8 mouse cellular contexts compared by ENCODE assay signal in the genomic region with DNA sequence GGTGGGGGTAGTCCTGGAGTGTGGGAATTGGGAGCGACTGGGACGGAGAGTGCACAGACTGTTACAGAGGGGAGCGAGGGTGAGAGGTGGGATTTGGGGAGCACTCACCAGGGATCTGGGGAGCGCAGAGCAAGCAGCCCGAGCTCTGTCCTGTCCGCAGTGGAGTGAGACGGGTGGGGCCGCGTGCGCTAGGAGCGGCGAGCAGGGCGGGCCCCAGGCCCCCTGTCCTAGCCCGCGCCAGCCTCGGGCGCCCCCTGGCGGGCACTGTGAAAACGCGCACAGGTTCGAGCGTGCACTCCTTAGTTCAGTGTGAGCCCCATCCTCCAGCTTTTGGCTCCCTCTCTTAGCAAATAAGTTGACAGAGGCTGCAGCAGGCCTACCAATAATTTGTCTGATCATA. TPM values are rescaled to one million over a fixed set of nuclear protein-coding genes. Genes with fewer than 3 reads are reported as not detected.
DNase-seq lines count a peak whose midpoint lies in the region; ATAC-seq and TF ChIP-seq lines count a peak whose summit lies in the region.

A gene (minus strand): TSS at position 256 of the 400 bp plus-strand sequence.

- peak within 1 kb of the TSS; percentile 78 for H3K4me3 ChIP-seq in ES-Bruce4 (ENCODE audit: low read depth, low read length)
- H3K4me3 ChIP-seq in embryonic facial prominence, embryonic 14.5 days (ENCODE audit: low read depth, low read length), result peak within 1 kb of the TSS; percentile 52
- peak within 1 kb of the TSS; percentile 45 for H3K4me3 ChIP-seq in heart, embryonic 11.5 days (ENCODE audit: low read depth, low read length)
- peak within 1 kb of the TSS; percentile 50 for H3K4me3 ChIP-seq in kidney, embryonic 16.5 days (ENCODE audit: low read length)
- H3K4me3 ChIP-seq in lung, embryonic 16.5 days (ENCODE audit: low read length), result peak within 1 kb of the TSS; percentile 59

- no peaks in the 10 kb centered on the region for H3K36me3 ChIP-seq in ES-Bruce4 (ENCODE audit: control insufficient read depth, insufficient read depth, low read length, poor library complexity, severe bottlenecking)
- H3K36me3 ChIP-seq in embryonic facial prominence, embryonic 14.5 days (ENCODE audit: control insufficient read depth, insufficient read depth, low read length), result peaks cover 31% of the 10 kb centered on the region
- peaks cover 11% of the 10 kb centered on the region for H3K36me3 ChIP-seq in heart, embryonic 11.5 days (ENCODE audit: control insufficient read depth, insufficient read depth, low read length)
- H3K36me3 ChIP-seq in kidney, embryonic 16.5 days (ENCODE audit: insufficient read depth, low read length), result peaks cover 19% of the 10 kb centered on the region
- peaks cover 16% of the 10 kb centered on the region for H3K36me3 ChIP-seq in lung, embryonic 16.5 days (ENCODE audit: control insufficient read depth, insufficient read depth, low read length)

- no peak within 1 kb of the TSS for H3K27ac ChIP-seq in ES-Bruce4 (ENCODE audit: insufficient read depth, low read length)
- H3K27ac ChIP-seq in embryonic facial prominence, embryonic 14.5 days (replicated peaks; ENCODE audit: low read depth, low read length), result peak within 1 kb of the TSS; percentile 48; the same call in 1 of the 2 replicates
- H3K27ac ChIP-seq in heart, embryonic 11.5 days (ENCODE audit: low read depth, low read length), result no peak within 1 kb of the TSS
- 0 out of 2 replicates have a peak within 1 kb of the TSS, but pooled peaks have one; percentile 30 for H3K27ac ChIP-seq in kidney, embryonic 16.5 days (ENCODE audit: low read length)
- peak within 1 kb of the TSS; percentile 15; the same call in 1 of the 2 replicates for H3K27ac ChIP-seq in lung, embryonic 16.5 days (ENCODE audit: low read length)

- TF ChIP-seq POLR2A in ES-Bruce4 (IDR thresholded peaks at IDR 0.05; ENCODE audit: insufficient read depth, low read length), result no peak

- peak; percentile 84 for ATAC-seq in embryonic facial prominence, embryonic 14.5 days (ENCODE audit: low read depth)
- peak; percentile 76 for ATAC-seq in heart, embryonic 11.5 days (replicated peaks; ENCODE audit: insufficient number of reproducible peaks, low FRiP score, low TSS enrichment)
- peak; percentile 88 for ATAC-seq in kidney, embryonic 16.5 days (ENCODE audit: low FRiP score, low TSS enrichment)
- ATAC-seq in lung, embryonic 16.5 days (ENCODE audit: low read depth), result peak; percentile 86

- DNase-seq in adrenal gland, postnatal 4 days (ENCODE audit: low spot score in 2 of 2), result peak; percentile 52 to 57
- peak; percentile 86 for DNase-seq in embryonic facial prominence, embryonic 14.5 days (ENCODE audit: low spot score)
- peak; percentile 72 for DNase-seq in ovary, adult 18-20 months (ENCODE audit: low spot score)
- DNase-seq in thymus, postnatal 36 days, result peak; percentile 54 to 61

- no peaks in the 10 kb centered on the region for H3K27me3 ChIP-seq in ES-Bruce4 (ENCODE audit: control insufficient read depth, insufficient read depth, low read length, poor library complexity, severe bottlenecking)
- no peaks in the 10 kb centered on the region for H3K27me3 ChIP-seq in embryonic facial prominence, embryonic 14.5 days (replicated peaks; ENCODE audit: control insufficient read depth, insufficient read depth, low read length)
- H3K27me3 ChIP-seq in heart, embryonic 11.5 days (ENCODE audit: control insufficient read depth, insufficient read depth, low read length), result no peaks in the 10 kb centered on the region
- no peaks in the 10 kb centered on the region for H3K27me3 ChIP-seq in kidney, embryonic 16.5 days (ENCODE audit: insufficient read depth, low read length)
- H3K27me3 ChIP-seq in lung, embryonic 16.5 days (ENCODE audit: control insufficient read depth, insufficient read depth, low read depth, low read length), result no peaks in the 10 kb centered on the region

- TF ChIP-seq EP300 in ES-Bruce4 (IDR thresholded peaks at IDR 0.05; ENCODE audit: insufficient read depth, low read depth, low read length), result no peak

- H3K9ac ChIP-seq in ES-Bruce4 (ENCODE audit: low read depth, poor library complexity, severe bottlenecking), result peak within 1 kb of the TSS; percentile 47
- peak within 1 kb of the TSS; percentile 75 for H3K9ac ChIP-seq in embryonic facial prominence, embryonic 14.5 days (ENCODE audit: low read depth, low read length)
- peak within 1 kb of the TSS; percentile 68 for H3K9ac ChIP-seq in heart, embryonic 11.5 days (ENCODE audit: low read depth, low read length)
- peak within 1 kb of the TSS; percentile 70 for H3K9ac ChIP-seq in kidney, embryonic 16.5 days (replicated peaks; ENCODE audit: low read length)
- H3K9ac ChIP-seq in lung, embryonic 16.5 days (ENCODE audit: low read length), result peak within 1 kb of the TSS; percentile 76

- peaks cover 2% of the 10 kb centered on the region for H3K4me1 ChIP-seq in ES-Bruce4 (ENCODE audit: control insufficient read depth, insufficient read depth, low read length)
- peaks cover 26% of the 10 kb centered on the region for H3K4me1 ChIP-seq in embryonic facial prominence, embryonic 14.5 days (ENCODE audit: control insufficient read depth, insufficient read depth, low read length)
- H3K4me1 ChIP-seq in heart, embryonic 11.5 days (ENCODE audit: control insufficient read depth, insufficient read depth, low read length), result peaks cover 8% of the 10 kb centered on the region
- H3K4me1 ChIP-seq in kidney, embryonic 16.5 days (ENCODE audit: insufficient read depth, low read length), result peaks cover 19% of the 10 kb centered on the region
- H3K4me1 ChIP-seq in lung, embryonic 16.5 days (replicated peaks; ENCODE audit: control insufficient read depth, insufficient read depth, low read length), result peaks cover 41% of the 10 kb centered on the region

- H3K9me3 ChIP-seq in ES-Bruce4 (replicated peaks; ENCODE audit: control insufficient read depth, insufficient read depth, low read length, poor library complexity, severe bottlenecking), result no peaks in the 10 kb centered on the region
- H3K9me3 ChIP-seq in embryonic facial prominence, embryonic 14.5 days (ENCODE audit: control insufficient read depth, low read length), result no peaks in the 10 kb centered on the region
- no peaks in the 10 kb centered on the region; the same call in 1 of the 2 replicates for H3K9me3 ChIP-seq in heart, embryonic 11.5 days (replicated peaks; ENCODE audit: control insufficient read depth, low read length)
- H3K9me3 ChIP-seq in kidney, embryonic 16.5 days (ENCODE audit: low read length), result peaks cover 4% of the 10 kb centered on the region; the same call in 1 of the 2 replicates
- H3K9me3 ChIP-seq in lung, embryonic 16.5 days (ENCODE audit: control insufficient read depth, low read length), result no peaks in the 10 kb centered on the region

- peak; percentile 79 for TF ChIP-seq CTCF in ES-Bruce4 (IDR thresholded peaks at IDR 0.05; ENCODE audit: low read depth, low read length)

- WGBS in embryonic facial prominence, embryonic 14.5 days, result 4% methylated on average over 9 of the region's 22 CpGs
- WGBS in heart, embryonic 11.5 days (ENCODE audit: insufficient replicate concordance), result under 1% methylated on average over 15 of the region's 22 CpGs
- WGBS in kidney, embryonic 16.5 days, result 0% methylated on average over 22 of the region's 22 CpGs
- 0% methylated on average over 22 of the region's 22 CpGs for WGBS in lung, embryonic 16.5 days

- peak within 1 kb of the TSS; percentile 59 for H3K4me2 ChIP-seq in embryonic facial prominence, embryonic 14.5 days (ENCODE audit: low read depth, low read length)
- peak within 1 kb of the TSS; percentile 70 for H3K4me2 ChIP-seq in heart, embryonic 11.5 days
- peak within 1 kb of the TSS; percentile 56 for H3K4me2 ChIP-seq in kidney, embryonic 16.5 days (replicated peaks; ENCODE audit: low read depth, low read length)
- peak within 1 kb of the TSS; percentile 59 for H3K4me2 ChIP-seq in lung, embryonic 16.5 days (ENCODE audit: low read depth, low read length)

RNA-seq across cellular contexts. Expression of the gene that starts here (rescaled TPM):
- polyA plus RNA-seq in ES-Bruce4 (2011; ENCODE audit: insufficient read depth, insufficient read length, low read depth, missing spikeins), result 4.6 and 4.9 TPM in 2 replicates
- 10 to 100 TPM; 71.9 to 77.5 TPM for total RNA-seq in adrenal gland, postnatal 4 days (2021)
- polyA plus RNA-seq in embryonic facial prominence, embryonic 14.5 days (2014; fragmentation: Nextera tagmentation; extraction: Ambion mirVana), result 58.0 and 67.1 TPM in 2 replicates
- polyA plus RNA-seq in heart, embryonic 11.5 days (2014; fragmentation: Nextera tagmentation; extraction: Ambion mirVana), result 16.3 and 23.4 TPM in 2 replicates
- polyA plus RNA-seq in kidney, embryonic 16.5 days (2015; fragmentation: Nextera tagmentation; extraction: Ambion mirVana), result 36.8 and 37.9 TPM in 2 replicates
- 95.0 and 109 TPM in 2 replicates for polyA plus RNA-seq in lung, embryonic 16.5 days (2015; fragmentation: Nextera tagmentation; extraction: Ambion mirVana)

Comparison
In these comparisons a context has a peak if more than half of its experiments do, and no peak if none do; other contexts are left out.
1. H3K27ac ChIP-seq: peak in embryonic facial prominence, embryonic 14.5 days (single experiment), kidney, embryonic 16.5 days (single experiment) and lung, embryonic 16.5 days (single experiment); none in ES-Bruce4 (single experiment) and heart, embryonic 11.5 days (single experiment).
2. Peak in every context shown above with its lines, with median percentiles within 50 percentile points of each other: H3K4me3 ChIP-seq, H3K9ac ChIP-seq, DNase-seq, ATAC-seq and H3K4me2 ChIP-seq.